Mouse (Mus musculus) embryo, embryonic 11.5 days (tissue): ENCODE data around the gene Pla2g4d.

Source experiments
- DNase-seq: peaks from one replicate; pipeline ENCODE4 v3.0.0-alpha.2; 2012; ENCODE audit warnings: low read depth, low spot score

Gene Pla2g4d

DNA sequence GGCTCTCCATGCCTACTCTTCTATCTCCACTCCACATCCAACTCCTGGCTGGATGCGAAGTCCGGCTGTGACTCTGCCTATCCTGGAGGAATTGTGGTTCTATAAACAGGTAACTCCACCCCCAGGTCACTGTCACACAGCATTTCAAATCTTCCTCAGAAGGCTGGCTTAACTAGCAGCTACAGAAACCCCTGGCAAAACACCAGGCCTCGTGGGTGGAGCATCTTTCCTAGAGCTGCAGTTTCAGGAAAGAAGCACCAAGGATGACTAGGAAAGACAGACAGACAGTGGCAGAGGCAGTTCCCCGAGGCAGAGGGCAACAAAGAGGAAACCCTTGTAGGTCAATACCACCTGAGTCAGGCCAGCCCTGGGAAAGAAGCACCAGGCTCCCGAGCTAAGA is at the start of gene Pla2g4d:
Pla2g4d (minus strand) TSS at position 203 of the 400 bp plus-strand sequence.
- DNase-seq: no peak

DNA sequence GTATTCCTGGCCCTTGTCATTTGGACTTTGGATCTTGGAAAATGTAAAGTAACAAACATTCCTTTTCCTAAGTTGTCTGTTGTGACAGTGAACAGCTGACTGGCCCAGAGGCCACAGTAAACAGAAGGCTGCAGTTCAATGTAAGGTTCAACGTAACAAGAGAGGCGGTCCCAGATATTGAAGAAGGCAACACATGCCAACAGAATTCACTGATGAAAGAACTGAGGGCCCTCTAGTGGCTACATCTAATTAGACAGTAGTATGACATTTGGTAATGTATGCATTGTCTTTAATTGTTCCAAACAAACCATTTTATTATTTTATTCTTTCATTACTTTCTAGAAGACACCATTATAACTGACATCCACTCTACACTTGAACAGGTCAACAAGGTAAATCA is 48.9 kb upstream of the Pla2g4d start:
- no peak for DNase-seq

DNA sequence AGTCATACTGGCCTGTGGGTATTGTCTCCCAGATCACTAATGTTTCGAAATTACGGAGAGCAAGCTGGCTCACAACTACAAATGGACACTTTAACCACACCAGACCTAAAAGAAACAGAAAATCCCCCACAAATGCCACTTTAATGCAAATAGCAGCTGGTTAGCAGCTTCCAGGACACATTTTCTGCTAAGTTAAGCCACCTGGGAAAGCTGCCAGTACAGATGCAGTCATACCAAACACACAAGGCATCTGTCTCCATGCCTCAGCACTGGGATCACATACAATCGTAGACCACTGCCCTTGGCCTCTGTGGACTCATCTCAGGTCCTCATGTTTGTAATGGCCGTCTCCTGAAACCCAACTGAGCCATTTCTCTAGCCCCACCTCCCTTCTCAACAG is 42.6 kb upstream of the Pla2g4d start:
- no peak for DNase-seq

DNA sequence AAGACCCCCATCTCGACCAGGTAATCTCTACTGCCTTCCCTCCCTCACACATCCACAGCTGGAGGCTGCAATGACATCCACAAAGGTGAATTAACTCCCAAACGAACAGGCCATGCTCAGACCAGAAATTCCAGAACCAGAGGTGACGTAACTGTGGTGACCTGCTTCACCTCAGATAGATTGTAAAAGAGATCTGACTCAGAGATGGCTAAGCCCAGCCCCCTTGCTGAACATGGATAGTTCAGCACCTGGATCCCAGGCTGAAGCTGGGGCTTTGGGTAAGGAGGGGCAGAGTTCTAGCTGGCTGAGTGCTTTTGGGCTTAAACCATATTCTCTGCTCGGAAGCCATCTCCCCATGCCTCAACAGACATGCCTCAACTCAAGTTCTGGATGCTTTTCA is 26.1 kb upstream of the Pla2g4d start:
- no peak for DNase-seq

DNA sequence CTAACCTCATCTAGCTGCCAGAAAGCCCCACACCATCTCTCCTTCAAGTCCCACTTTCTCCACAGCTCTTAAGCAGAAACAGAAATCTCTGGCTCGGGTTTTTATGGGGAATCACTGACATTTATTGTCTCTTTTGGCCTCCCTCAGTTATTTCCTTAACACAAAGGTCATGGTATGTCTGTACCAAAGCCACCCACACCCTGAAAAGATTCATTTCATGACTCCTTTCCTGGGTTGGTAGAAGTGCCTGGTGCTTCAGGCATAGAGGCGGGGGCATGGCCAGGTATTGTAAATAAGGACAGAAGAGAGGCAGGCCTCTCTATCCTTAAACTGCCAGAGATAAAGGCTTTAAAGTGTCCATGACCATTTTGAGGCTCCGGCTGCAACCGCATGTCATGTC is 25.5 kb upstream of the Pla2g4d start:
- no peak for DNase-seq

DNA sequence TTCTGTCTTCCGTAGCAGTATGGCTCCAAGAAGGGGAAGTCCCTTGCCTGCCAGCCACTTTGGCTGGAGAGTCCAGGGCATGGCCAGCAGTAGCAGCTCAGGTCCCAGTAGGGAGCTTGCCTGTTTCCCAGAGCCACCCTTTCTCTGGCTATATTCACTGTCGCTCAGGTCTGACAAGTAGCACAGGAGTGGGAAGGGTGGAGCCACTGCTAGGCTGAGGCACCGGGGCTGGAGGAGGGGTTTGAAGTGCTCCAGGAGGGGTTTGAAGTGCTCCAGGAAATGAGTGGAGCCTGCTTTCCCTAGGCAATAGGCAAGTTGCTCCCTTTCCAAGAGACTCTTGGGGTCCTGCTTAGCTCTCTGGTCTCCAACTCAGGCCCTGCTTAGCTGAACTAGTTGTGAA is 25.0 kb upstream of the Pla2g4d start, which contains the start of gene Pla2g4f:
Pla2g4f (minus strand) TSS at position 190 of the 400 bp plus-strand sequence.
- no peak for DNase-seq

DNA sequence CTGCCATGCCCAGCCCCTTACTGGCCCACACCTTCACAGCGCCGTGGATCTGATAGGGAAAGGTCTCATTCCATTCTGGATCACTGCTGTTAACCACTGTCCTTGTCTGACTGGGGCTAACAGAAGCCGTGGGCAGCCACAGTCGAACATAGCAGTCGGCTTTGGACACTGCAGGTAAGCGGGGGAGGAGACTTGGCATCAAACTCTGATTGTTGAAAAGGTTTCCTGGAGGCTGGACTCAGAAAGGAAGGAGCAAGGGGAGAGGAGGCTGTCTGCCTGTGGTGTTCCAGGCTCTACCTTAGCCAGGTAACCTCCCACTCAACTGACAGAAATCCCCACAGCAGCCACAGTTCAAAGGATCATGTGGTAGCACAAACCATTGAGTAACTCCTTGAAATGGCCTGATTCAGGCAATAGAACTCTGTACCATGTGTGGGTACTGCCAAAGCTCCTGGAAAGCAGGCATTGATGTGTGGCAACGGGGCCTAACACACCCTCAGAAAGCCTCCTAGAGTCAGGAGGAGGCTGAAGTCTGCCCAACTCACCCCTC is 23.4 kb upstream of the Pla2g4d start:
- no peak for DNase-seq

DNA sequence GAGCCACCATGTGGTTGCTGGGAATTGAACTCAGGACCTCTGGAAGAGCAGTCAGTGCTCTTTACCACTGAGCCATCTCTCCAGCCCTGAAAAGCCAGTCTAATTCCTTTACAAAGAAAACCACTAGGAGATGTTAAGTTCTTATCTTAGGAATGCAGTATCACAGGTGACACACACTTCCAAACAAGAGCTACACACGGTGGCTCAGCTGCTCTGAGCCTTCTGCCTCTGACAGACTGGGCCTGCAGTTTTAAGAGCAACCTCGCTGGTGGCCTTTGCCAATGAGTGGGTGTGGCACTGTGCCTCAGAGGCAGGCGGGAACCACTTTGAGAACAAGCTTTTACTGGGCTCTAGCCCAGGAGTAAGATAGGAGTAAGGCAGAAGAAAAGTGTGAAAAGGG is 15.1 kb upstream of the Pla2g4d start:
- no peak for DNase-seq

DNA sequence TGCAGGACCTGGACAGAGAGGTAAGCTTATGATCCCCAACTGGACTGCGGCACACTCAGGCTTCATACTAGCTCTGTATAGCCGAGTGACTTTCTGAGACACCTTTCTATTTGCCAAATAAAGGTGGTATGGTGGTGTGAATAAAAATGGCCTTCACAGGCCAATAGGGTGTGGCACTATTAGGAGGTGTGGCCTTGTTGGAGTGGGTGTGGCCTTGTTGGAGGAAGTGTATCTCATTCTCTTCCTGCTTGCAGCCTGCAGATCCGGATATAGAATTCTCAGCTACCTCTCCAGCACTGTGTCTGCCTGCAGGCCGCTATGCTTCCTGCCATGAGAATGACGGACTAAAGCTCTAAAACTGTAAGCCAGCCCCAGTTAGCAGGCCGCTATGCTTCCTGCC is 12.1 kb upstream of the Pla2g4d start:
- DNase-seq: no peak

DNA sequence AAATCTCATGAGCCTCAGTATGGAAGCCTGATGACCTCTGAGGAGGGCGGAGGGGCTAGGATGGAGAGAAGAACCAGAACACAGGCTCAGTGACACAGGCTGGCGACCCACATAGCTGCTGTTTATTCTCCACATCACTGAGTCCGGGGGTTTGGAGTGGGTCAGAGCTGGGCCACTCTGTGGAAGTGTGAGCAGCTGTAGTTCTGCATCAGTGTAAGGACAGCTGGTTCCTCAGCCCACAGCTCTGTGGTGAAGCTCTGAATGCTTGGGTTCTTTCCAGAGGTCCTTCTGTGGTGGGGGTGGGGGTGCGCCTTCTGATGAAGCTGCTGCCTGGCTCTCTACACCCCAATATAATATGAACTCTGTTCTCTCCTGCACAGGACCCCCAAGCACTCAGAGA is 10.9 kb upstream of the Pla2g4d start:
- no peak for DNase-seq

DNA sequence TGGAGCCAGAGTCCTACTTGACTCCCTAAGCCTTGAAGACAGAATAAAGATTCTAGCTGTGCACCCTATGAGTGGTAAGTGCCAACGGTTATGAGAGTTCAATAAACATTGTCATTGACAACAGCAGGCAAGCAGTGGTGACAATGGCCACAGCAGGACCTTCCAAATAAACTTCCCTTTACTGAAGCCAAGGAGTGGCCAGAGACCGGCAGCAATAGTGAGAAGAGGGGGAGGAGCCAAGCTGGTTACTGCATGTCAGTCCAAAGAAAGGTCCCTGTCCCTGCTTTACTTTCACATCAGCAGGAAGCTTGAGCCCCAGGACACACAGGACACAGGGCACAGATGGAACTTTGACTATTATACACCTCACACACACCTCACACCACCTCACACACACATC is 7.2 kb upstream of the Pla2g4d start:
- DNase-seq: no peak

DNA sequence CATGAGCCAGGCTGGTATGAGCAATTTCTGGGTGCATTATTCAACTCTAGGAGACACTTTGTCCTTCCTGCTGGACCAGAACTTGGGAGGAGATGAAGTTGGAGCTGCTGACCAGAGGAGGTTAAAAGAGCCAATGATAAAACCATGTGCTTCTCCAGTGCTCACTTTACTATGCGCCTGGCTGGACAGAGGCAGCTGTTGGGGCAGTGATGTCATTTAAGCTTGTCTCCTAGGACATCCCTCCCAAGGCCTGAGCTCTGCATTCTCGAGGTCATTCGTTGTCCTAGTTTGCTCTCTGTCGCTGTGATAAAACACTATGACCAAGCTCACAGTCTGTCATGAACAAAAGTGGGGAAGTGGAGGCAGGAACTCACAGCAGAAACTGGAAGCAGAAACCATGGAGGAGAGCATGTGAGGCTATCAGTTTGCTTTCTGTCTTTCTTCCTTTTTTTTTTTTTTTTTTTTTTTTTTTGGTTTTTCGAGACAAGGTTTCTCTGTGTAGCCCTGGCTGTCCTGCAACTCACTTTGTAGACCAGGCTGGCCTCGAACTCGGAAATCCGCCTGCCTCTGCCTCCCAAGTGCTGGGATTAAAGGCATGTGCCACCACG is 2.6 kb upstream of the Pla2g4d start:
- DNase-seq: no peak

DNA sequence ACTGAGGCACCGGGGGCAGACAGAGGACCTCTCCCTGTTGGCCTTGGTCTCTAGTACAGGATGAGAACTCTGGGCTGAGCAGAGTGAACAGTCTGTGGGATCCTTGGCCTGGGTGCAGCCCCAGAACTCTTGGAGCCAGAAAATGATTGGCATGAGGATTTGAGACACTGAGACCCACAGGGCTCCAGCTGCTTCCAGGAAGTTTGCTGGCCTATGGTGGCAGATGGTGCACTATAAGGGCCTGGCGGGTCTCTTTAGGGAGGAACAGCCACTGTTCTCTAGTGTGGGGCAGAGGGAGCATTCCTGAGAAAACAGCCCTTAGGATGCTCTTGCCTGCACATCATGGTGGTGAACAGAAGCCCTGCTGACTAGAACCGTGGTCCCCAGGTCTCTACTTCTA is 596 bp downstream of the Pla2g4d start:
- no peak for DNase-seq

DNA sequence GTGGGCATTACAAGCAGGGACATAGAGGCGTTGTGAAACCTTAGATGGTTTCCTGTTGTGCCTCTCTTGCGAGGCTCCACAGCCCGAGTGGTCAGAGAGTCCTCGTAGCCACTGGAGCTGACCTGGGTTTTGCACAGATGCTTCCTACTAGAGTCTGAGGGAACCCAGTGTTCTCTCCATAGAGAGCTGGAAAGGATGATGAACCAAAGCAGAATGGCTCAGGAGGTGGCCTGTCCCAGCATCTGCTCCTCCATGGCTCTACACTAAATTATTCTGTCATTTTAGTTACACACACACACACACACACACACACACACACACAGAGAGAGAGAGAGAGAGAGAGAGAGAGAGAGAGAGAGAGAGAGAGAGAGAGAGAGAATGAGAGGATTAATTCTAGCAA is 3.4 kb downstream of the Pla2g4d start:
- DNase-seq: no peak

DNA sequence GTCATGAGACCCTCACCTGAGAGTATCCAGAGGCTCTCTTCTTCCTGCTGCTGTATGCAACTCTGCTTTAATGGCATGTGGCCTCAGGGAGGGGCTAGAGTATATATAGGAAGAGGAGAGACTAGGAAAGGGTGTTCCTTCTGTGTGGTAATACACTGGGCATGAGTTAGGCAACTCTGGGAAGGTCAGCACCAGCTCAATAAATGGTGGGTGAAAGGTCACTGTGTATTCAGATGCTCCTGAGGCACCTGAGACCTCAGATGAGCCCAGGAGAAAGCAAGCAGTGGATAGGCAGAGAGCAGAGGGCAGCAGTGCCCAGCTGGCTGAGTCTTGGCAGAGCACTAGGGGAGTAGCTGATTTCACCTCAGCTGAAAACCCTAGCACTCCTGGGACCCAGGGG is 4.3 kb downstream of the Pla2g4d start:
- DNase-seq: no peak

DNA sequence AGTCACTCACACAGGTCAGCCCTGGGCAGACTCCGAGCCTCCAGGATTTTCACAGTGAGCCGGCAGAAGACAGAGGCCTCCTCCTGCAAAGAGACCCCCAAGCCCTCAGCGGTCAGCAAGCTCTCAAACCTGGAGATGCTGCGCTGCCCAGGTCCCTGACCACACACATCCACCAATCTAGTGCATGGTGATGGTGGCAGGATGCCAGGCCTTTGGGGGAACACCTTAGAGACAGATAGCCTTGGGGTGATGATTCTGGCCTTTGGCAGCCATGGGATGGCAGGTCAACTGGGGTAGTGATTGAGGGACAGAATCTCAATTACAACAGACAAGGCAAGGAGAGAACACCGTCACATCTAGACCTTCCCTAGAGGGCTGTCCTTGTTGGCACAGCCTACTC is 4.9 kb downstream of the Pla2g4d start:
- DNase-seq: no peak

DNA sequence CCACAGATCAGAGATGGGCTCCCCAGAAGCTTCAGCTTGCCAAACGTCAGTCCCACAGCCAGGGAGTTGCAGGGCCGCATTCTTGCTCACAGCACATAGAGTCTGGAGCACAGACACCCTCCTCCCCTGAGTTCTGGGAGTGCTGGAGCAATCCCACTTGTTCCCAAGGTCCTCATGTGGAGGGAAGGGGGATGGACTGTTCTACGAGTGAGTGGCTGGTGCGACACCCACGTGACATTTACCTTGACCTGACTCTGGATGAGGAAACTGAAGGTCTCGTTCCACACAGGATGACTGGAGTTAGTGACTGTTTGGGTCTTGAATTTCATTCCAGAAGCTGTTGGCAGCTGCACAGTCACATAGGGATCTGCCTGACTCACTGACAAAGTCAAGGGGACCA is 5.4 kb downstream of the Pla2g4d start:
- no peak for DNase-seq

DNA sequence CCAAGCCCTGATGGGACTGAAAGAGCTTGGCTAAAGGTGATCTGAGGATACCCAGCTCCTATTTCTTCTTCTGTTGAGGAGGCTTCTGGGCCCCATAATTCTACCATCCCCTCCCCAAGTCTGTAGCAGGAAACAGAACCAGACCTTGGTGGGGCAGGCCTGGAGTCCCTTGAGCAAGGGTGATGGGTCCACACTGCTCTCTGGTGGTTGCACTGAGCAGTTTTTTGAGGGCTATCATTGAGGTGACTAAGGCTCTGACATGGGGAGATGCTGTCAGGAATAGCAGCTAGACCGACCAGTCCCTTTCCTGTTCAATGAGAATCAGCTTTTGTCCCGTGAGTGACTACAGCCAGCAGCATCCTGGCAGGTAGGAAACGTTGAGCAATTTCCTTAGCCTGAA is 7.8 kb downstream of the Pla2g4d start:
- DNase-seq: no peak

DNA sequence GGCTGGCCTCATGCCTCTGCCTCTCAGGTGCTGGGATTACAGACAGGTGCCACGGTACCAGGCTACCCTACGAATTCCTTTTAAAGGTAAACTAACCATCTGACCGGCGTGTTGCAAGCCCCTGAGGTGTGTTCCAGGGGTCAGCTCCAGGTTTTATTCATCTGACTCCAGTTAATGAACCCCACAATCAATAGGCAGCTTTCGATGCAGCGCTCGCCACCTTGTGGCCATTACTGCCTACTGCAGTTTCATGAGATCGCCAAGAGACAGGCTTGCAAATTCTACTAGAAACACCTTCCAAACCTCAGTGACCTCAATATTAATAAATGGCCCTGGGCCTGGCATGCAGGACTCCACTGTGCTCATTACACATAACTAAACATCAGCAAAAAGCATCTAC is 9.0 kb downstream of the Pla2g4d start:
- peak; percentile 41 for DNase-seq

DNA sequence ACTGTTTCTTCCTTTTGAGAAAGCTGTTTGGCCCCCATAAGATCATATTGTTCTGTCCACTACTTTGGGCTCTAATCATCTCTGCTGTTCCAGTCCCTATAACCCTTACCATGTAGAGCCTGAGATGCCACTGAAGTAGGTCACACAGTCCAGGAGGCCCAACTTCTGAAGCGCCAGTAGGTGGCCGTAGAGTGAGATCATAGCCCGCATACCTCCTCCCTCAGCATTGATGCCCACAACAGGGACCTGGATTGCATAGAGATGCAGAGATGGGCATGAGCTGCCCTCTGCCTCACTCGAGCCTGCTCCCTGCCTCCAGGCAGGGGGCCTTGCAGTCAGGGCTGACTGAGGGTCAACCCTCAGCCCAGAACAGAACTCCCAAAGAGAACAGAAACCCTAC is 12.0 kb downstream of the Pla2g4d start:
- no peak for DNase-seq

DNA sequence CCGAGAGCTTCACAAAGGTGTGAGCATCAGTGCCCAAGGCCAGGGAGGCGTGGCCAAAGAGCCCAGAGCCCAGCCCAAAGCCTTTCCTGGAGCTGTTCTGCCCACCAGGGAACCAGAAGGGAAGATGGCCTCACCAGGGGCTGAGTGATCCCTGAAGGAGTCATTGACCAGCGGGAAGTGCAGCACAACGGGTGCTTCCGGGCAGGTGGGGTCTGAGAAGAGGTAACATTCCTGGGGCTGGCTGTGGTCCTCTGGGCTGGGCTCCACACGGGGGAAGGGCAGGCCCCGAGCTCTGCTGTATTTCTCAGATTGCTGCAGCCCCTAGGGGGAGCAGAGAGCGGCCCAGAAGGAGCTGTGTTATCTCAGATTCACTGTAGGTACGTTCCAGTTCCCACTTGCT is 20.4 kb downstream of the Pla2g4d start:
- DNase-seq: no peak

DNA sequence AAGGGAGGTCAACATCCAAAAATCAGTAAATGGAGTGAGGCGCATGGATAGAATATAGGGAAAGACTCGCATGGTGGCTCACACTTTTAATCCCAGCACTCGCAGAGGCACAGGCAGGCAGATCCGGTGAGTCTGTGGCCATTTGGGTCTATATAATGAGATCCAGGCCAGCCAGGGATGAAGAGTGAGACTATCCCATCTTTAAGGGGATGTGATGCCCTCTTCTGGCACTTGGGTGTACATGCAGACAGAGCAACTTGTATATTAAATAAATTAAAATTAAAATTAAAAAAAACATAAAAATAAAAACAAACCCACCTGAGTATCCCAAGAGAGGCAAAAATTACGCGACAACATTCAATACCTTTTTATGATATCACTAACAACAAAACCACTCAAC is 23.5 kb downstream of the Pla2g4d start:
- no peak for DNase-seq

DNA sequence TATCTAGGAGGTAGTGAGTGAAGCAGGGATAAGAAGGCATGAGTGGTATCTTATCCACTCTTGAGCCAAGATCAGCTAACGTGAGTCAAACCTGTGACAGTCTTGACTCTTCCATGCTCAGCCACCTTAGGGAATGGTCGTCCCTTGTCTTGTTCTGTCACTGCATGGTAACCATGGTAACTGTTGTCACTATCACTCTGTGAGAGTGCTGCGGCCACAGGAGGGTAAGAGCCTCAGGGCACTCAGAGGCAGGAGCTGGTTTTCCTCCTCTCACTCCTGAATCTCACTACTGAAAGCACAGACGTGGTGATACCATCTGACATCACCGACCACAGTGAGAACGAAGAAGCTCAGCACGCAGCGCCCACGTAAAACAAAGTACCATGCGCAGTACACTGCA is 24.1 kb downstream of the Pla2g4d start:
- DNase-seq: no peak

DNA sequence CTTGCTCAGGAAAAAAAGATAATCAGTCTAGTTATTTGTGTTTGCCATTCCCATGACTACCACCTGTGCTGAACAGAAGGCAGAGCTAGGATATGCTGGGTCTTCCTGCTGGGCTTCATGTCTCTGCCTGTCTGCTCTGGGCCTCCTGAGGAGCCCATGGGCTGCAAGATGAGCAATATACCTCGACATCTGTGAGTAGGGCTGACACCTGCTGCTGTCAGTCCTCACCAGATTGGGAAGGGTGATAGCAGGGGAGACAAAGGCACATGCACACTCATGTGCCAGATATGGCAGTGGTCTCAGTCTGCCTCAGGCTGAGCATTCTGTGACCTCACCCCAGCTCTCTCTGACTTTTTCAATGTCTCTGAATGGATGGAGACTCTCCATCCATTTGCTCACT is 26.1 kb downstream of the Pla2g4d start:
- DNase-seq: no peak
